Mouse (Mus musculus) thymus, postnatal 14 days (tissue): ENCODE measurements around the gene Evi5l.
"Not testable (repeated sequence)": the region's sequence is repeated elsewhere in the genome, so short reads cannot be mapped to it uniquely, and the experiment has no call there.

ENCODE experiments used
- DNase-seq: peaks from one replicate; pipeline ENCODE4 v3.0.0; 2021

Evi5l gene

DNA sequence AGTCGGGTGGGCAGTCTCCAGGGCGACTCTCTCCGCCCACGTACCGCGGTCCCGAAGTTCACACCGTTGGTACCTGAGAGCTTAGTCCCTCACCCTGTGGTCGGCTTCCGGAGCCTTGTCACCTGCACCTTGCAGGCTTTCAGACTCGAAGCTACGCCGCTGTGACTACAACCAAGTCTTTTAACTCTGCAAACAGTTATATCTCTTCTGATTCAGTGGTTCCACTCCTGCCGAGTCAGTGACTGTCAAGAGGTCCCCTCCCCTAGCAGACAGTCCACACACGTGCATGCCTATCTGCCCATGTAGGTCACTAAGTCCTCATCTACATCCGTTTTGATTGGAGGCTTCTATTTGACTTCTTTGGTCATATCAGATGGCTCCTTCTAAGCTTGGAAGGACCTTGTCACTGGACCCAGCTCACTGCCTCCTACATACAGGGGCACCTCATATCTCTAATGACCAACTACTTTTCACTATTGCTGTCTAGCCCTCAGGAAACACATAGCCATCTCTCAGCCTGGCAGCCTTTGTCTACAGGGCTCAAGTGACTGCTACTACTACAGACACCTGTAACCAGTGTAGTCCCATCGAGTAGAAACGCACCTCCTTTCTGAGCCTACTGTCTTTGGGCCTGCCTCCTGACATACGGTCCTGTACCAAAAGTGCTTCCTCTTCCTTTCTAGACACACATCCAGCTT, 73.0 kb downstream of the Evi5l start:
- DNase-seq, result no peak

DNA sequence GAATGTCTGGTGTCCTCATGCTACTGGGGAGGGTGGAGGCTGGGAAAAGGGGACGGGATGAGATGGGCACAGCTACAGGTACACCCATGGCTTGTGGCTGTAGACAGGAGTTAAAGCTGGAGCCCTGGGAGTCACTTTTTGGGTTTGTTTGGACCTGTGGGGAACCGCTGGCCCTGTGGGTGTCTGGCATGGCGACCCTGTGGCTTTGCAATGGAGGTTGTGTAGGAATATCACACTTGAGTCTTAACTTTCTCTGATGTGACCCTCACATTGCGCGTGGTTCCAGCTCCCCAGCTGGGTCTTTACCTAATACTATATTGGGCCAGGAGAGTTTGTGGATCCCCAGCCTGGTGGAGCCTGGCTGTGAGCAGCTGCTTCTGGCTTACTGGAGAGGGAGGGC, 78.7 kb downstream of the Evi5l start:
- DNase-seq, result no peak

DNA sequence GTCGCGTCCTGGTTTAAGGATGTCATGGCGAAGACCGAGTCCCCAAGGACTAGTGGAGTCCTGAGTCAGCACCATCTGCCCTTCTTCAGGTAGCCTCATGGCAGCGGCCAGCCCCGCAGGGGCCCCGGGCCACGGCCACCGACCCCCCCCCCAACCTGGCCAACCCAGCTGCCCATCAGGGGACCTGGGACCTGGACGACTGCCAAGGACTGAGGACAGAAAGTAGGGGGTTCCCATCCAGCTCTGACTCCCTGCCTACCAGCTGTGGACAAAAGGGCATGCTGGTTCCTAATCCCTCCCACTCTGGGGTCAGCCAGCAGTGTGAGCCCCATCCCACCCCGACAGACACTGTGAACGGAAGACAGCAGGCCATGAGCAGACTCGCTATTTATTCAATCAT, 79.4 kb downstream of the Evi5l start:
- no peak for DNase-seq

DNA sequence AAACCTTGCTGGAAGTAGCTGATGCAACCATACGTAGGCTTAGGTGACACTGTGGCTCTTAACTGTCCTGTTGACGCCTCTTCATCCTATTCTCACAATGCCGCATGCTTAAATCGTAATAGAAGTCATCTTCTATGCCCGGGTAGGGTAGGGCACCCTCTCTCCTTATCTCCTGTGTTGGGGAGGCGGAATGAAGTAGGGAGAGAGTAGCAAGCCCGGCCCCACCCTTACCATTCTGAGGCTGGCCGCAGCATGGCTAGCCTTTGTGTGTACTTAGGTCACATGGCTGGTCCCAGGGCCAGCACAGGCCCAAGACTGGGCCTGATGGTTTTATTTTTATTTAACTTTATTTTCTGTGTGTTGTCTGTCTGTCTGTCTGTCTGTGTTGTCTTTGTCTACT, 80.9 kb downstream of the Evi5l start:
- no peak for DNase-seq

DNA sequence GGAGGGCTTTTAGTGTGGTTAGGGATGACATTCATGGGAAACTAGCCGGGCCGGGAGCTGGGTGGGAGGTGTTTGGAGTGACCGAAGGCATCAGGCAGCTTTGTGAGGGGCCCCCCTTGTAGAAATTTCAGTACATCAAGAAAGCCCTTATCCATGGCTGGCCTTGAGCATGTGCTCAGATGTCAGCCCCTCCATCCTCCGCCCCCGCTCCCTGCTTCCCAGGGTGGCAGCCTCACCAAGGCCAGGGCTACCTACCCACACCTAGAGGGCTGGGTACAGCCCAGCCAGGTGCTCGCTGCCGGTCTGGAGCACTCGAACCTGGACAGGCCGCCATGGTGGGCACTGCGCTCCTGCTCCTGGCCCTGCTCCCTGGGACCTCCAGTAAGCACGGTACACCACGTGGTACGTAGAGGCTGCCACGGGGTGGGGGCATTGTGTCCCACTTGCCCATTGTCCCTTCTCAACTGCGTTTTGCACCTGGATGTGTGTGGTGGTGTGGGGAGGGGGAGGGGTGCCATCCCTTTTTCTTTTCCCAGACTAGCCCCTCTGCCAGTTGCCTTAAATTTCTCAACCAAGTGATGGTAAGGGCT, 81.7 kb downstream of the Evi5l start, which contains the start of gene Tgfbr3l:
Tgfbr3l (plus strand) TSS at position 264 of the 590 bp plus-strand sequence.
- DNase-seq, result no peak

DNA sequence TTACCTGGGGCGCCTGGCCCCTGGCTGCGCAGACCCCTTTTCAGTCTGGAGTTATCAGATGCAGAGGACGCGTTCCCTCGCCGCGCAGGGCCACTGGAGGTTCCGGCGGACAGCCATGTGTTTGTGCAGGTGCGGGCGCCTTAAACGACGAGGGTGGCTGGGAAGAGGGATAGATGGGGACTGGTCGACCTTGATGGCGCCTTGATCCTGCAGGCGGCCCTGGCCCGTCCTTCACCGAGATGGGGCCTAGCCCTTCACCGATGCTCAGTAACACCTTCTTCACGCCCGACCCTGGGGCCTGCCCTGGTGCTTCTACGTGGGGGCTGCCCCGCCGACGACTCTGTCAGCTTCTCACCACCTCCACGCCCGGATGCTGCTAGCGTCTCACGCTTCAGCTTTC, 82.8 kb downstream of the Evi5l start:
- DNase-seq, result no peak

DNA sequence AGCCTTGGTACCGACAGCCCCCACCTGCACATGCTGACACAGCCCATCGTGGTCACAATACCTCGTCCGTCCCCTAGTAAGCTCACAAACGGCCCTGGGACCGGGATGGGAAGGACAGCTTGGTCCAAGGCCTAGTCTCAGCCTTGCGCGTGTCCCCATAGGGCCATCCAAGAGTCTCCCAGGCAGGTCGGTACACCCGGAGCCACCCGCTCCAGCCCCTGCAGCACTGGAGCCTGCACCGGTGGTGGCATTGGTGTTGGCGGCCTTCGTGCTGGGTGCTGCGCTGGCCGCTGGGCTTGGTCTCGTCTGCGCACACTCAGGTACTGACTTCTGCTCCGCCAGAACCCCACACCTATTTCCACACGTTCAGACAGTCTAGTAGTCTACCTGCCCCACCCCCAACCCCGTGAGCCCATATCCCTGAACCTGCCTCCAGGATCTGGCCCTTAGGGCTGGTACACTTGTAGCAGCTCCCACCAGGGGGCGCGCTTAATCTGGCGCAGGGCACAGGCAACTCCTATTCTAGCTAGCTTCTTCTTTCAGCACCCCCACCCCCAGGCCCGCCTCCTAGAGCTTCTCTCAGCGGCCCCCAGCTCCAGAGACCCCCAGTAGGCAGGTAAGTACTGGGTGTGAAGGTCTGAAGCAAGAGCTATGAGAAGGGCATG, 84.1 kb downstream of the Evi5l start:
- DNase-seq, result peak; percentile 88

DNA sequence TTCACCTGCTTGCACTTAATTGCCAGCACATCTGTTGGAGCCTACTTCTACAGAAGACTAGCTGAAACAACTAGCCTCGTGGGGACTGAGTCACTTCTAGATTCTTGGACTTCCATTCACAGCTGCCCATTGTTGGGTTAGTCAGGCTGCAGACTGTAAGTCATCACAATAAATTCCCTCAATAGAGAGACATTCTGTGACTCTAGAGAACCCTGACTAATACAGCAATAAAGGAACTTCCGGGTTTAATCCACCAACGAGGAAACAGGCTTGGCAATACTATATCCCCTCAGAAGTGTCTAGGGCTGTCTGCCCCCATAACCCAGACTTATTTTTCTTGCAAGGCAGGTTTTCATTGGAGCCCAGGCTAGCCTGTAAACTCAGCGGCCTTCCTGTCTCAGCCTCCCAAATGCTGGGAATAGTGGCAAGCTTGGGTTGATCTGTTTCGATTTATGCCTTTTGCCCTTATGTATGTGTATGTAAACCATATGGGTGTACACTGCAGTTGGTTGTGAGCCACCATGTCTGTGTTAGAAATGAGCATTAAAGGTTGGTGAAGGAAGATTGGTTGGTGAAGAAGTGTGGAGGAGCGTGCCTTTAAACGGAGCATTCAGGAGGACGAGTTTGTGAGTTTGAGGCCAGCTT, 85.9 kb downstream of the Evi5l start:
- no peak for DNase-seq

DNA sequence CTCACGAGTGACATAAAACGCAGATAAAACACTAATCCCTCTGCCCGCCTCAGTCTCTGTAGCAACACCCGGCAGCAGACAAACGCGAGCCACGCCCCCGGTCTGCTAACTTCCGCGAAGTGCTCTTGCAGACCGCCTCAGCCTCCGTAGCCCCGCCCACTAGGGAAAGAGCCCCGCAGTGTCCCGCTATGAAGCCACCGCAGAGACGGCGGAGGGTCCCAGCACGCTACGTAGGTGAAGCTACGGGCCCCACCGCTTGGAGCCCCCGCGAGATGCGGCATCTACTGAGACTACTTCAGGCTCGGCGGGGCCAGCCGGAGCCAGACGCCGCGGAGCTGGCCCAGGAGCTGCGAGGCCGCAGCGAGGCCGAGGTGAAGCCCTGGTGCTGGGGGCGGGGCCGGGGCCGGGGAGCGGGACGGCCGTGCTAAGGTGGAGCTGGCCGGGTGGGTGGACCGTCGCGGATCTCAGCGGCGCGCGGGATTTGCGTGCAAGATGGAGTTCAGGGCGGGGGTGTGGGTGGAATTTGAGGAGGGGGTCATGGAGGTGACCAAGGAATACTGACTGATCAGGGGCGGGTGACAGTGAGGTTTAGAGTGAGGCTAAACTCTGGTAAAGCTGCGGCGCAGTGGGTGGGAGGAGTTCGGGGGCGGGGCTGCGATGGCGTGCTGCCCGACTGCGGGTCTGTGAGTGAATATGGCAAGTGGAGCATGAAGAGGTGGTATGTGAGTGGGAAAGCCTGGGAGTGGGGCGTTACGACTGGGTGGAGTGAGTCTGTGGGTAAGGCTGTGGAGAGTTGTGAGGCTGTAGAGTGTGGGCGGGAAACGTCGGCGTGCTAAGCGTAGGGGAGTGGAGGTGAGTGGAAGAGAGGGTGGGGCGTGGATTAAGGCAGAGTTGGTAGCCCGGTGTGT, 86.8 kb downstream of the Evi5l start, which contains the start of gene Snapc2:
Snapc2 (plus strand) TSS at position 147 of the 908 bp plus-strand sequence.
- peak; percentile 97 for DNase-seq

DNA sequence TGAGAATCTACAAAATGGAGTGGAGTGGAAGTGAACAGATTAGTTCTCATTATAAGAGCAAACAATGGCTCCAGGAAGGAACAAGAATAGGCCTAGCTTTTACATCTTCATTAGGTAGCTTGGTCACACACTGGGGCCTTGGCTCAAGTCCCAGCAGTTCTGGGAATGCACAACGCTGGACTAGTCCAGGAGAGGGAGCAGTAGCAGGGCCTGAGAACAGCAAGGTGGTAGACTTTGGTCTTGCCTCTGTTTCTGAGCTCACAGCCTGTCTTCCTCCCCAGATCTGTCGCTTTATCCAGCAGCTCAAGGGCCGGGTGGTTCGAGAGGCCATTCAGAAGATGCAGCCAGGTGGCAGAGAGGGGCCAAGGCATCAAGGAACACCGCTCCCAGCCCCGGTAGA, 87.6 kb downstream of the Evi5l start:
- DNase-seq, result no peak

DNA sequence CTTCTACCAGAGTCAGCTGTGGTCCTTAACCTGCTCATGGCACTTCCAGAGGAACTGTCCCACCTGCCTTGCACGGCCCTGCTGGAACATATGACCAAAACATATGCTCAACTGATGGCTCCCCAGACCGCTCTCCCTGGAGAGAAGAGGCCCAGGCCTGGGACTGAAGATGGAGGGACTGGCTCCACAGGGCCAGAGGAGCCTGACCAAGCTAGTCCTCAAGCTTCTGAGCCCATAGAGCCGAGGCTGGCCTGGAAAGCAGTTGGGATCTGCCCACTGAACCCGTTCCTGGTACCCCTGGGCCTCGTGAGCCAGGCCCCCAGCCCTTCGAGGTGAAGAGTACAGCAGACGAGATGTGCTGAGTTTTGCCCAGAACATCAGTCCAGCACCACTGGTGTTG, 89.1 kb downstream of the Evi5l start:
- not testable (repeated sequence) for DNase-seq

DNA sequence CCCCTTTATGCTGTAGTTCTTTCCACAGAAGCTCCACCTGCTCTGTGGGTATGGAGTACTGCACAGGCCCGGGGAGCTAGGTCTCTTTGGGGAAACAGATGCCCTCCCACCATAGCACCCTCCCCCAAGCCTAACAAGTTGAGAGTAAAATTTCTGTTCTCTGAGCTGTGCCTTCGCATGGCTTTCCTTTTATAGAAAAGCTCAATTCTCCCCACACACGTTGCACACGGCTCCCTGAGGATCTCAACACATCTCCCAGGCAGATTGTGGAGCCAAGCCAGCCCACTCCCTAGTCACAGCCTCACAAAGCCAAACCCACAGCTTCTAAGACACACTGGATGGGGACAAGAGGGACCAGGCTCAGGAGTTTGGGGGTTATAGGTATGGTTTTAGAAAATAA, 90.5 kb downstream of the Evi5l start:
- no peak for DNase-seq

DNA sequence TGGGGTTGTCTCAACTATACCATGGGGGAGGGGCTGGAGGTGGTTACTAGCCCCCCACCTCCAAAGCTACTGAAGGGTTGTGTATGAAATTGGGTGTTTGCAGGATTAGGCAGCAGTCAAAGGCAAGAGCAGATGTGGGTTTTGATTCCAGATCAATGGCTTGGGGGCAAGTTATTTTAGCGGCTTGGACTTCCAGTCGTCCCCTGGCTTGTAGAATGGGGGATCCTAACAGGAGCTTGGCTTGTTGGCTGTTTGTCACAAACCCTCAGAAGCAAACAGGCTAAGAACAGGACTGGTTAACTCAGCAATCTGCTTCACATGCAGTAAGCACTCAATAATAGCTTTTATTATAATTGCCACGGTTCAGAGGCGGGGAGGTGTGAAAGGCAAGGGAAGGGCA, 91.0 kb downstream of the Evi5l start:
- no peak for DNase-seq

DNA sequence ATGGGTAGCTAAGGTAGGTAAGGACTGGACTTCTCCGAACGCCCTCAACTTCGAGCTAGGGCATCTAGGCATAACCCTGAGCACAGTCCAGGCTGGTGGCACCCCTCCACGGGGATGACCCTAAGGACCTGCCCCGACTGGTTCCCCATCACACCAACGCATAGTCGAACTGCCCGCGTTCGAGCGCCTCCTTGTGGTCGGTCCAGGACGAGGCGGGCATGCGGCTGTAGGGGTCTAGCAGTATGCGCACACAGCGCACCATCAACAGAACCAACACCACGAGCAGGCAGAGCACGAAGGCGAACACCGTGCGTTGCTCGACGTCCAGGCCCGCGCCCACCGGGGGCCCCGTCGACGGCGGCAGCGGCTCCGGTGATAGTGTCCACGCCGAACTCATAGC, 91.9 kb downstream of the Evi5l start:
- DNase-seq, result peak; percentile 88

DNA sequence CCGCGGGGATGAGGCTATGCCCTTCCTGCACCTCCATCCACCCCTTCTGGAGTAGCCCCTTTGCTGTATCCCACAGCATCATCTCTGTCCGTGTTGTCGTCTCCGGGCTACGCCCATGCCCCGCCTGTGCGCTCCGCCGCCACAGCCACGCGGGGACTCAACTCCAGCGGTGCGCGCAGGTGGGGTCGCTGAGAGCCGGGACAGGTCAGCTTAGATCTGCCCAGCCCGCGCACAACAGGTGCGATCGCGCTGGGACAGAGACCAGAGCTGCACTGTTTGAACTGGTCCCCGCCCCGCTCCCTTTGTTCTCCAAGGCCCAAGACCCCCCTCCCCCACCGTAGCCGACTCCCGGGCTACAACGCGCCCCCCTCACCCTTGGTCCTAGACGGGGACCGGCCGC, 92.3 kb downstream of the Evi5l start:
- no peak for DNase-seq

DNA sequence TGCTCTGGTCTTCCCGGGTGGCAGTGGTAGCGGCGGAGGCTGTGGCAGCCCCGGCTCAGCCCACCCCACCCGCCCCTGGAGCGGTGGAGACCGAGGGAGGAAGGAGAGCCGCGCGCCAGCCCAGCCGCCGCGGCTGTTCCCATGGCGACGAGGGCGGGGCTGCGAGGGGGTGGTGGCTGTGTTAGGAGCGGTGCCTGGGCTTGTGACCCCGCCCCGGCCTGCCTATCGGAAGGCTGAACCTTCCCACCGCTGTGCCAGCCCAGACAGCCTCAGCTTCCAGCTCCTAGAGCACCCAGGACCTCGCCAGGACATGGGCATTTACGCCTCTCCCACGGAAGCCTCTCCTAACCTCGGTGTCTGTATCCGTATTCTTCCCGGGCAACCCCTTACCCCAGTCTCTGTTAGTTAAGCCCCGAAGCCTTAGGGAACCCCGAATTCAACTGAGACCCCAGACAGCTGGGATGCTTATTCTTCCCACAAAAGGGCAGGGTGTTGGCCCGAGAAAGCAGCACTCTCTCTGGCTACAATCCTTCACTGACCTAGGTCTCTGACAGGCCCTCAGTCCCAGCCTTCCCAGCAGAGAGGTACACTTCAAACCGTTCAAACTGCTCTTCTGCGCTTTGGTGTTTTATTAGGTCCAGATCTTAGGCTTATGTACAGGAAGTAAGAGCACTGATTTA, 92.9 kb downstream of the Evi5l start, which contains the start of gene Ctxn1:
Ctxn1 (minus strand) TSS at position 150 of the 680 bp plus-strand sequence.
- DNase-seq, result peak; percentile 99

DNA sequence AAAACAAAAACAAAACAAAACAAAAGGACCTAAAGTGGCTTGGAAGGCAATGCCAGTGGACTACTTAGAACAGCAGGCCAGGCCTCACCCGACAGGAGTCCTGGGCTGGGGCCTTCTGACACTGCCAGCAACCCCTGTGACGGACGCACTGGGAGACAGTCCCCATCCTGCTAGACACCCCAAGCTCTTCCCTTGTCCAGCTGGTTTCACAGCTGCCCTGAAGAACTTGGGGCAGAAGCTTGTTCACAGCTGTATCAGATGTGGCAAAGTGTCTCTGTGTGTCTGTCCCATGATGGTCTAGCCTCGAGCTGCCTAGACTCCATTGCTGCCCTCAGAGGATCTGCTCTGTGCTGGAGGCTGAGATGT, 93.4 kb downstream of the Evi5l start:
- DNase-seq, result no peak
